Comparison of ENCODE assay signal across 17 mouse cellular contexts in genomic region chr1:21039564-21039963, GRCm38 (mm10).
"Had no signal": no experiment of that assay in that cellular context is flagged by ENCODE, and none has a peak within 500 bp of the region (broad histone marks: within the 10 kb centered on the region; RNA-seq: fewer than 3 reads in every experiment).

No protein-coding gene starts in this region.

- H3K9ac ChIP-seq: limb, embryonic 12.5 days; limb, embryonic 15.5 days; liver, embryonic 12.5 days; liver, embryonic 15.5 days; stomach, embryonic 15.5 days had no signal

- H3K9me3 ChIP-seq: limb, embryonic 12.5 days; limb, embryonic 15.5 days; liver, embryonic 12.5 days; liver, embryonic 15.5 days; stomach, embryonic 15.5 days had no signal

- H3K27ac ChIP-seq: limb, embryonic 12.5 days; limb, embryonic 15.5 days; liver, embryonic 12.5 days; liver, embryonic 15.5 days; stomach, embryonic 15.5 days had no signal

- H3K4me2 ChIP-seq: limb, embryonic 12.5 days; limb, embryonic 15.5 days; liver, embryonic 12.5 days; liver, embryonic 15.5 days; midbrain, embryonic 11.5 days; stomach, embryonic 15.5 days had no signal

- H3K36me3 ChIP-seq: liver, embryonic 12.5 days; liver, embryonic 15.5 days; stomach, embryonic 15.5 days had no signal

- H3K4me3 ChIP-seq: limb, embryonic 12.5 days; limb, embryonic 15.5 days; liver, embryonic 12.5 days; liver, embryonic 15.5 days; stomach, embryonic 15.5 days had no signal

- ATAC-seq: liver, embryonic 12.5 days had no signal

- DNase-seq: kidney, postnatal 14 days; kidney, postnatal 4 days; left cerebral cortex, postnatal 4 days; lung, adult 2 months; lung, postnatal 14 days; lung, postnatal 4 days; midbrain, embryonic 14.5 days; right cerebral cortex, adult 18-20 months; right cerebral cortex, postnatal 14 days; right cerebral cortex, postnatal 4 days; thymus, postnatal 25 days had no signal

- H3K27me3 ChIP-seq: limb, embryonic 12.5 days; limb, embryonic 15.5 days; liver, embryonic 12.5 days; liver, embryonic 15.5 days; stomach, embryonic 15.5 days had no signal
